Mouse (Mus musculus) ES-Bruce4 (cell line): ENCODE data around the gene Tcf7l1. TPM values are rescaled to one million over a fixed set of nuclear protein-coding genes. Genes with fewer than 3 reads are reported as not detected.

ENCODE experiments used
- H3K27ac ChIP-seq: 2 replicates; pipeline ENCODE4 v1.5.1; 2012; ENCODE audit warnings: low read length, inconsistent platforms; ENCODE audit not compliant: insufficient read depth
- H3K27me3 ChIP-seq: 2 replicates; pipeline ENCODE4 v1.6.1; 2012; ENCODE audit warnings: mild to moderate bottlenecking, low read length, inconsistent platforms; ENCODE audit not compliant: control insufficient read depth, poor library complexity, insufficient read depth, severe bottlenecking
- H3K36me3 ChIP-seq: 2 replicates; pipeline ENCODE4 v1.6.1; 2012; ENCODE audit warnings: inconsistent platforms, mild to moderate bottlenecking, low read length, moderate library complexity; ENCODE audit not compliant: control insufficient read depth, poor library complexity, insufficient read depth, severe bottlenecking
- H3K4me1 ChIP-seq: one replicate; pipeline ENCODE4 v1.8.1; 2011; ENCODE audit warnings: low read length; ENCODE audit not compliant: control insufficient read depth, insufficient read depth
- H3K4me3 ChIP-seq: 2 replicates; pipeline ENCODE4 v1.5.1; 2011; ENCODE audit warnings: low read depth, mild to moderate bottlenecking, low read length
- H3K9ac ChIP-seq: 2 replicates; pipeline ENCODE4 v1.6.1; 2012; ENCODE audit warnings: low read depth, mild to moderate bottlenecking, inconsistent platforms; ENCODE audit not compliant: poor library complexity, severe bottlenecking
- H3K9me3 ChIP-seq: replicated peaks from 2 replicates; pipeline ENCODE4 v1.6.1; 2012; ENCODE audit warnings: mild to moderate bottlenecking, low read length, inconsistent platforms; ENCODE audit not compliant: control insufficient read depth, poor library complexity, insufficient read depth, severe bottlenecking
- CTCF ChIP-seq: IDR thresholded peaks from one replicate; pipeline ENCODE4 v1.8.1; 2011; ENCODE audit warnings: low read depth, low read length
- EP300 ChIP-seq: IDR thresholded peaks from 2 replicates; pipeline ENCODE4 v1.6.1; 2011; ENCODE audit warnings: low read depth, low read length; ENCODE audit not compliant: insufficient read depth
- POLR2A ChIP-seq: IDR thresholded peaks from one replicate; pipeline ENCODE4 v1.8.1; 2011; ENCODE audit warnings: low read length; ENCODE audit not compliant: insufficient read depth
- polyA plus RNA-seq: library from polyadenylated mRNA; stranded (reverse); fragments of >200 nt; gene quantifications from 2 replicates; pipeline ENCODE4 v1.2.4, GENCODE M21; 2011; ENCODE audit warnings: low read depth; ENCODE audit not compliant: missing spikeins, insufficient read depth, insufficient read length

Gene Tcf7l1
- polyA plus RNA-seq, 1 experiment = 84.8 TPM

DNA sequence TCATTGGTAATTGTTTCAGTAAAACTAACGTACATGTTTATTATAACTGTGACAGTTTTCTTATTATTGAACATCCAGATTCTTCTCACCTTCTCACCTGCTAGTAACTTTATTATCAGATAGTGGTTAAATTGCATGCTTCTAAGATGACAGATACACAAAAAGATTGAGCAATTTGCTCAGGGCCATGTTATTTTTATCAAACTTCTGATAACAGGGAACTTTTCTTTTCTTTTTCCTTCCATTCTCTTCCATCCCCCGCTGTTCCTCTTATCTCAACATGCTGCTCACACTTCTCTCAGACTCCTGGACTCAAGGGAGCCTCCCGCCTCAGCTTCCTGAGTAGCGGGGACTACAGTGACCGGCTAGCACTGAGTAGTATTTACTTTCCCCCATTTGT lies 168.1 kb downstream of the Tcf7l1 start:
- no peaks in the 10 kb centered on the region for H3K27me3 ChIP-seq
- no peaks in the 10 kb centered on the region for H3K4me1 ChIP-seq
- H3K36me3 ChIP-seq = no peaks in the 10 kb centered on the region
- no peak overlapping the region for H3K9ac ChIP-seq
- H3K9me3 ChIP-seq = no peaks in the 10 kb centered on the region
- H3K27ac ChIP-seq = no peak overlapping the region
- TF ChIP-seq POLR2A (no peak), CTCF (no peak), EP300 (no peak)
- H3K4me3 ChIP-seq = no peak overlapping the region

DNA sequence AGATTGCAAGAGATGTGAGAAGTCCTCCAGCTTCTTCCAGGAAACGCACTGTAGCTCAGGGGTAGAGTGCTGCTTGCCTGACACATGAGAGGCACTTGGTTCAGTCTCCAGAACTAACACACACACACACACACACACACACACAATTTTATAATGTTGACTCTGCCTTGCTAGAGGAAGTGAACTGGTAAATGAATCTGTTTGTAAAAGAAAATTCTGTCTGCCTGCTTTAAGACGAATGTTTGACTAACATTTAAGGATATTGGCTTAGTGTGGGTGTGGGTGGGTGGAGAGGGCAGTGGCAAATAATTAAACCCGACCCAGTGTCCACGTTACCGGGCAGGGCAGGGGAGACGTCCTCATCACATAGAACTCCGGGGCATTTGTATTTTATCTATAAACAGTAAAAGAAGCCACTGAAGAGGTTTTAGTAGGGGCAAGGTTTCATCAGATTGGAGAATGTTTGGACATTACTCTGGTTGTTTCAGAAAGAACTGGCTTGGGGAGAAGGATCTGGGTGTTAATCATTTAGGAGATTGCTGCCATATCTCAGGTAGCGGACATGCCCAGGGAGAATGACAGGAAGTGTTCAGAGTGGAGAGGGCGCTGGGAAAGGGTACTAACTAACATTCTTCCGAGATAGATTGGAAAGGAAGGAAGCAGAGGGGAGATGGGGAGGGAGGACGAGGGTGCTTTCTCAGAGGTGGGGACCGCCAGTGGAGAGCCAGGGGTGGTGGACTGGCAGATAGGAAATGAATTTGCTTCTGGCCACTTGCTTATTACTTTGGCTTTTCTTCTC lies 169.1 kb downstream of the Tcf7l1 start:
- H3K4me1 ChIP-seq = peaks cover 1% of the 10 kb centered on the region
- H3K36me3 ChIP-seq = peaks cover 6% of the 10 kb centered on the region; the same call in 1 of the 2 replicates
- no peak overlapping the region for H3K4me3 ChIP-seq
- TF ChIP-seq CTCF = no peak
- TF ChIP-seq EP300 = no peak
- no peak for TF ChIP-seq POLR2A
- no peaks in the 10 kb centered on the region for H3K9me3 ChIP-seq
- no peaks in the 10 kb centered on the region for H3K27me3 ChIP-seq
- H3K27ac ChIP-seq = 0 out of 2 replicates have a peak overlapping the region, but pooled peaks have one; percentile 7
- H3K9ac ChIP-seq = peak overlapping the region; percentile 18; the same call in 1 of the 2 replicates

DNA sequence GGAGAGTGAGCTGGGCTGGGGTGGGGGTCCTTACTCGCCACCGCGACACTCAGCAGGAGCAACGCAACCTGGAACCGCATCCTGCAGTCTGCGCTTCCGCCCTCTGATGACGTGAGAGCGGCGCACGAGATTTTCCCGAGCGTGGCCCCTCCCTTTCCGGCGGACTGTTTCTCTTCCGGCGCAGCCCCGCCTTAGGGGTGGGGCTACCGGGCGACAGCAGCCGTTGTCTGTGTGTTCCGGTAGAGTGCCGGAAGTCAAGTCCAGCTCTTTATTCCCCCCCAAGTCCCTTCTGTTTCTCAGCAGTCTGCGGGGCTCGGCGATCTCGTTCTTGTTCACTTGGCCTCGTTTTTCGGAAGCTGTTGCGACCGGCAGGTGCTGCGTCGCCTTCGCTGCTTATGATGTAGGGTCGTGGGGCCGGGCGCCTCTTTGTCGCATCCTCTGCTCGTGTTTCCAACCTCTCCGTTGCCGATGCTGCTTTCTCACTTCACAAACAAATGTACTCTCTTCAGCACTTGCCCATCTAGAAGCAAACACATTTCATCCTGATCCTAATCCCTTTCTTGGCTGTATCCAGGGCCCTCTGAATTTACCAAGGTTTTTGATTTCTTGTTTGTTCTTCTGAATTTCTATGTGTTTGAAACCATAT lies 172.3 kb downstream of the Tcf7l1 start, which contains the start of gene Tgoln1:
Gene Tgoln1 (minus strand): TSS at position 358 of the 646 bp plus-strand sequence.
- H3K4me3 ChIP-seq = peak within 1 kb of the TSS; percentile 99
- no peaks in the 10 kb centered on the region for H3K27me3 ChIP-seq
- H3K27ac ChIP-seq = peak within 1 kb of the TSS; percentile 71
- no peaks in the 10 kb centered on the region for H3K9me3 ChIP-seq
- peaks cover 1% of the 10 kb centered on the region for H3K4me1 ChIP-seq
- H3K36me3 ChIP-seq = peaks cover 23% of the 10 kb centered on the region
- peak within 1 kb of the TSS; percentile 94 for H3K9ac ChIP-seq
- TF ChIP-seq EP300 (0 out of 2 replicates have a peak, but pooled peaks have one; percentile 22), CTCF (no peak), POLR2A (peak; percentile 80)

DNA sequence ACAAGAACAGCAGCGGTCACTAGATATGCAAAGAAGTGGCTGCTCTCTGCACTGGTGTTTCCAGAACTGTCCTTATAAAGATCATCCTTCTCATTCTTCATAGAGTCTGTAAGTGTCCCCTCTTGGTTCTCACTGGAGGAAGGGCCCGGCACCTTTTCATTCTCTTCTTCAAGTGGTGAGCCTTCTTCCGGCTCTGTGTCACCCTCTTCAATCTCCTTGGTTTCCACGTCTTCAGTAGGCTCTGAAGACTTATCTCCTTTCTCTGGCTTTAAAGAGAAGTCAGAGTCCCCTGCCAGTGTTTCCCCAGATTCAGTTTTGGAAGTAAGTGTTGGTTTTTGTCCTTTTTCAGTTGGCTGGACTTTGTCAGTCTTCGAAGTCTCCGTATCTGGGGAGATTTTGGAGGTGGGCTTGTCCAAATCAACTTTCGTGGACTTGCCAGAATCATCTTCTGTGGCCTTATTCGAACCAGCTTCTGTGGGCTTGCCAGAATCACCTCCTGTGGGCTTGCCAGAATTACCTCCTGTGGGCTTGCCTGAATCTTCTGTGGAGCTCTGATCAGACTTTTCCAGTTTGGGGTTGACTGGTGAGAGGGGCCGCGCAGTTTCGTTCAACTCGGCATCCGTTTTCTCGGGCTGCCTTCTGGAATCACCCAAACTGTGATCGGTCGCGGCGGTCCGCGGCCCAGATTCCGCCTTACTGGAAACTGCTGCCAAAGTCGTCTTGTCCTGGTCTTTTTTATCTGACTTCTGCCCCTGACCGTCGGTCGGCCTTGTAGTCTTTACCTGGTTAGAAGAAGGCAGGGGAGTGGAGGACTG lies 173.3 kb downstream of the Tcf7l1 start:
- Histone ChIP-seq H3K4me3 (peak overlapping the region; percentile 99), H3K9ac (peak overlapping the region; percentile 94), H3K27ac (no peak overlapping the region), H3K27me3 (no peaks in the 10 kb centered on the region), H3K4me1 (peaks cover 1% of the 10 kb centered on the region), H3K9me3 (no peaks in the 10 kb centered on the region), H3K36me3 (peaks cover 33% of the 10 kb centered on the region)
- TF ChIP-seq CTCF = no peak
- no peak for TF ChIP-seq EP300
- TF ChIP-seq POLR2A = no peak

DNA sequence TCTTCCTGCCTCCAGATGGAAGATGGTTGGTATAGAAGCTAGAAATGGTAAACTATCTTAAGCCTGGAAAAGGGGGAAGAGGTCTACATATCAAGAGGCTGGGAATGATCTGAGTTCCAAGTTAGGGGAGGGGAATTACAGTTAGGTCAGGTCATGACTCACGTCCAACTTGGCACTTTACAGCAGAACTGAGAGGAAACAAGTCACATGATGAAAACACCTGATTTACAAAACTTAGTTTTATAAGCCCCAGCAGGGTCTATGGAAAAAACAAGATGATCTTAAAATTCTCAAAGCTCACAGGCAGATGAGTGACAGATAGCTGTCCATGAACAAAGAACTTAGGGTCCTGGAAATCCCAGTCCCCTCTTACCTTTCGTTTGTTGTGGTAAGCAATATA lies 173.9 kb downstream of the Tcf7l1 start:
- no peak overlapping the region for H3K27ac ChIP-seq
- TF ChIP-seq EP300 = no peak
- no peak for TF ChIP-seq POLR2A
- TF ChIP-seq CTCF = no peak
- peak overlapping the region; percentile 99; the same call in 1 of the 2 replicates for H3K4me3 ChIP-seq
- H3K27me3 ChIP-seq = no peaks in the 10 kb centered on the region
- peaks cover 1% of the 10 kb centered on the region for H3K4me1 ChIP-seq
- H3K9ac ChIP-seq = peak overlapping the region; percentile 94
- H3K9me3 ChIP-seq = no peaks in the 10 kb centered on the region
- H3K36me3 ChIP-seq = peaks cover 37% of the 10 kb centered on the region
